Mouse (Mus musculus) spleen, postnatal 4 days (tissue): Measurements from ENCODE around the gene Stn1.

ENCODE experiments used
- DNase-seq, 2 experiments: peaks; one replicate each; pipeline ENCODE4 v3.0.0; 2022; ENCODE audit warnings: low spot score in 2 of 2

Gene Stn1

GRCm38 (mm10) chr19:47483346-47483745 is 54.0 kb downstream of the Stn1 start:
- DNase-seq = no peak

- DNase-seq = no peak
Measured at GRCm38 (mm10) chr19:47473453-47473852, 63.9 kb downstream of the Stn1 start.

DNA sequence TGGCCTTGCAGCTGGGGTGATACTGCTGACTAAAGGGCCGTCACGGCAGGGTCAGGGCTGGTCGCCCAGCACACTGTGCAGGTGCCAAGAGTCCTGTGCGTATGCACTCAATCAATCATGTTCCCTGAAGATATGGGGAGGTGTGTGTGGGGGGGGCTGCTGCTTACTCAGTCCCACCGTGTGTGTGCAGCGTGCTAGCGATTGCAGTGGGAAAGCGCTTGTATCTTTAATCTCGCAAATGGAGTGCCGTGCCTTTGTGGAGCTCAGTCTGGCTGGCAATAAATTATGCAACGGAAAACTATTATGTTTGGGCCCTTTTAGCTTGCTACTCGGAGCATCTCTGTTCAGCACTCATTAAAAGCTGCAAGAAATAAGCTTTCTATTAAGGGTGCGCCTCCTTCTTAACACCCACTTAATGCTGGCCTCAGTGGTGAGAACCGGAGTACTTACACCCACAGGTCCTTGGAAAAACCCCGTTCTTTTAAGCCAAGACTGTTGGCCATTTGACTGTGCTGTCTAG is 64.4 kb downstream of the Stn1 start:
- DNase-seq = no peak

- DNase-seq = no peak
Measured at GRCm38 (mm10) chr19:47471808-47472207, 65.5 kb downstream of the Stn1 start.

- no peak for DNase-seq
Measured at GRCm38 (mm10) chr19:47468750-47469149, 68.6 kb downstream of the Stn1 start.

DNA sequence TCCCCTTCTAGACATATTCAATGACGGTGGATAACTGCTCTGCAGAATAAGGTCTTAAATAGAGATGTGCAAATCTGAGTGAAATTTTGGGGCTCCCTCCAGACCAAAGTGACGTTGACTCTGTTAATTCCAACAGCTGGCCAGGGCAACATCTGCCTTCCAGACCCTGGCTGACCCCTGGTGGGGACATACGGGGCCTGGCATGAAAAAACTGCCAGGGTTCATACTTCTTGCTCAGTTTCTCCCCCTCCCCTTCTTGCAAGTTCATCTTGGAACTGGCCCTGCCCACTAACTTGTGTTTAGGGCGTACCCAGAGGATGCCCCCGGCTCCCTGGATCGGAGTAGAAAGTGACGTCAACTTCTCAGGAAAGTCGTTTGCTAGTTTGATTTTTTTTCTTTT is 70.5 kb downstream of the Stn1 start:
- no peak for DNase-seq

- DNase-seq = peak in 1 of 2 experiments; percentile 35
Measured at GRCm38 (mm10) chr19:47465467-47465866, 71.8 kb downstream of the Stn1 start.

DNA sequence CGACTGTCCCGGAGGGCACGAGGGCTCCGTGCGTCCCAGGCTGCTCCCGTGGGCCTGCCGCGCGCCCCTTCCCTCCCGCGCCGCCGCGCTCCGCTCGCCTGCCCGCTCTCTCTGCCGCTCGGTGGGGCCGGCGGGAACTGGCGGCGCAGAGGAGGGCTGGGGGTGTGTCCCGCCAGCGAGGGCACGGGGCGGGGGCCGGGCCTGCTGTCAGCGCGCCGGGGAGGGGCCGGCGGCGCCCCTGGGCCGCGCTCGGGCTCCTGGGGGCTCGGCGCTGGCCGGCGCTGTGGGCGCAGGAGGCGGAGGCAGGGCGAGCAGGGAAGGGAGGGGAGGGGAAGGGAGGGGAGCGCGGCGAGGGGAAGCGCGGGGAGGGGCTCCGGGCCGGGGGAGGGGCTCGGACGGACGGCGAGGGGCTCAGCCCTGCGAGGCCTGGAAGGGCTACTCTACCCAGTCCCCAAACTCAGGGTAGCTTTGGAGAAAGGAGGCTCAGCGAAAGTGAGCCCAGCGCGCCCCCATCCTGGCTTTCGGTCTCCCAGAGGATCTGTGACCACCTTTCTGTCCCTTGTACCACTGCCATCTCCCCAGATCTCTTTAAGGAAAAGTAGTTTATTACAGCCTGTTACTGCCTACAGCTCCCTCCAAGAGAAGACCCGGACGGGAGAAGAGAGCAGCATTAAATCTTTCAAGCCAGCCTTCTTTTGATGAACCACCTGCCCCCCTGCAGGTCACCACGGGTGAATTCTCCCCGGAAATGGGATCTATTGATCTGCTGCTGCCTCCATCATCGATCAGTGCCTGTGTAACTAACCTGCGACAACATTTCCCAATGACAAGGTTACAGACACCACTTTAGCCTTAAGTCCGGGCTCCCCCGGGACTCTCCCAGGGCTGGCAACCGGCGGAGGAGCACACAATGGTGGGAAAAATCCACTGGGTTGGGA is 72.7 kb downstream of the Stn1 start, which contains the start of gene Sh3pxd2a:
Gene Sh3pxd2a, minus strand, starts transcription at position 98 of the 938 bp plus-strand sequence.
- DNase-seq = no peak

DNA sequence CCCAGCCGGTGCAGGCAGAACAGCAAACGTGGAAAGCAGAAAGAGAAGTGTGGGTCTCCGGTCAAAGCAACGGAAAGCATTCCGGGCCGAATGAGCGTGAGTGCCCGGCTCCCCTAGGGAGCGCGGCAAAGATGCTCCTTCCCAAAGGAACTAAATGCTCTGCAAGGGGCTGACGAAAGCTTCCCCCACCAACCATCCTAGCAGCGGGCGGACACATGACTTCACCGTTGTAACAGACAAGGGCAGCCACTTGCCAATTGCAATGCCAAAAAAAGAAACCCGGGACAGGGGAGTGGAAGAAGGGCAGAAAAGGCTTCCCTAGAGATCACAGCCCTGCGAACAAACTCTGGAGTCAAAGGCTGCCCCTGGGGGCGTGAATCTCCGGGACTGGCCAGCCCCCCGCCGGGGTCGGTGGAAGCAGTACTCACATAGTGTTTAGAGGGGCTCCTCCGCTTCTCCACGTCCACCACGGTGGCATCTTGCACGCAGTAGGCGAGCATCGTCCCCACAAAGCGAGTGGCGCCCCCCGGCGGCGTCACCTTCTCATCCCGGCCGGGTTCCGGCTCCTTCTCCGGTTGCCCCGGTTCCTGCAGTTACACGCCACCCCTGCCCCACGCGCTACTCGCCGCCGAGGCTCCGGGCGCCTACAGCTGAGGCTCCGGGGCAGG is 73.5 kb downstream of the Stn1 start:
- peak; percentile 88 to 96 for DNase-seq

- no peak for DNase-seq
Measured at GRCm38 (mm10) chr19:47463206-47463605, 74.1 kb downstream of the Stn1 start.

GRCm38 (mm10) chr19:47462725-47463124 is 74.6 kb downstream of the Stn1 start:
- no peak for DNase-seq

DNA sequence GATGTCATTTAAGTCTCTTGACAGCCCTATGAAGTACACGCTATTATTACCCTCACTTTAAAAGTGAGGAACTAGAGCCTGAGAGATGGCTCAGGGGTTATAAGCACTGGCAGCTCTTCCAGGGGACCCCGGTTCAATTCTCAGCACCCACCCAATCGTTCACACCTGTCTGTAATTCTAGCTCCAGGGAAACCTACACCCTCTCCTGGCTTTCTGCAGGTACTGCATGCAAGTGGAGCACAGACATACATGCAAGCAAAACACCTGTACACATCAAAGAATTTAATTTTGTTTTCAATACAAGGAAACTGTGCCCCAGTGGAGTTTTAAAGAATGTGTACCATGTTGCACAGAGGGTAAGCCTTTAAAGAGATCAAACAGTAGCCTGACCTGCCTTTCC is 75.5 kb downstream of the Stn1 start:
- DNase-seq = no peak

- DNase-seq = no peak
Measured at GRCm38 (mm10) chr19:47461386-47461785, 75.9 kb downstream of the Stn1 start.

GRCm38 (mm10) chr19:47460120-47460960 is 77.0 kb downstream of the Stn1 start:
- DNase-seq = no peak

DNA sequence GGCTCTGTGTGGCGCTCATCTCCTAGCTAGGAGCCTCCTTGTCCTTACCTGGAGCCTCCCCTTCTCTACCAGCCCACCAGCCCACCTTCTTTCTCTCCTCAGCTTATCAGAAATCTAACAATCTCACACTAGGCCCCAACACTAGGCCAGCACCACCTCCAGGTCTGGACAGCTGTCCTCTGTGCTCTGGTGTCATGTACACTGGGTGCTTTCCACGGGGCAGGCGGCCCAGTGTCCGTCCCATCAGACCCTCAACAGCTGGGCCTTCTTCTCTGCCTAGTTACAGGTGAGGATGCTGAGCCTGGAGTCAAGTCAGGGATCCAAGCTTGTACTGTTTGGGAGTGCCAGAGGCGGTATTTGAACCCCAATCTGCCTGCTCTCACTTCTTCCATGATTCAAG is 78.1 kb downstream of the Stn1 start:
- no peak for DNase-seq

DNA sequence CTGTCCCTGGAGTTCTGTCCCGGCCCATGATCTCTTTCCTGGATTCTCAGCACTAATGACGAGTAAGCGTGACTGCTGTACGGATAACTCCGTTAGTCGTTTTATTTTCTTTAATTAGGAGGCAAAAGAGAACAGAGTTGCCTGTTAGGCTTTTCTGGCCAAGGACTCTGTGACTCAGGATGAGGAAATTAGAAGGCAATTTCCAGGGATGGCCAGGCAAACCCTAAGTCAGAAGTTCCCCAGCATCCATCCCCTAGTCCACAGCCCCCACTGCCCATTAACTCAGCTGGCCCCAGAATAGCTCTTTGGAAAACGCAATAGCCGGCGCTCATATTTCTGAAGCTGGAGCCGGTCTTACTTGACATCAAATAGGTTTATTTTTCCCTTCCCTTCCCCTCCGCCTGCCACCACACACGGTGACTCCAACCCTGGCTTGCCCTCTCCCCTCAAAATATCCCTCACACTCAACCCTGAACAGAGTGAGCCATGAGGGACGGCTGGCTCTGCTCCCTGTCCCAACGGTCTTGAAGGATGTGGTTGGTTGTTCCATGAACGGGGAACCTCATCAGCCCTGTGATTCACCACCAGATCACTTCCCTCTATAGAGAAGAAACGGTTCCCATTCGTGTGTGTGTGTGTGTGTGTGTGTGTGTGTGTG is 78.7 kb downstream of the Stn1 start:
- no peak for DNase-seq

GRCm38 (mm10) chr19:47457711-47458503 is 79.4 kb downstream of the Stn1 start:
- no peak for DNase-seq

- DNase-seq = no peak
Measured at GRCm38 (mm10) chr19:47456021-47456420, 81.3 kb downstream of the Stn1 start.

GRCm38 (mm10) chr19:47455001-47455755 is 82.1 kb downstream of the Stn1 start:
- DNase-seq = no peak
